Mouse (Mus musculus) intestine, embryonic 14.5 days (tissue): ENCODE measurements around the gene Gm42669. TPM values are rescaled to one million over a fixed set of nuclear protein-coding genes. Genes with fewer than 3 reads are reported as not detected.

ENCODE experiments used
- ATAC-seq: fragments of 200-750 bp; cut with Nextera tagmentation; replicated peaks from 2 replicates; pipeline ENCODE4 v1.8.0; 2017; ENCODE audit warnings: low read depth, moderate number of reproducible peaks, moderate TSS enrichment, moderate library complexity; ENCODE audit not compliant: low FRiP score, low TSS enrichment
- DNase-seq: peaks from one replicate; pipeline ENCODE4 v3.0.0-alpha.2; 2018; ENCODE audit warnings: low spot score
- H3K27ac ChIP-seq: fragments of 300-500 bp; sonication (generic); 2 replicates; pipeline ENCODE4 v1.5.1; 2014; ENCODE audit warnings: low read depth, mild to moderate bottlenecking, control low read depth
- H3K27me3 ChIP-seq: fragments of 300-500 bp; sonication (generic); replicated peaks from 2 replicates; pipeline ENCODE4 v1.6.1; 2014; ENCODE audit warnings: low read length, control low read depth; ENCODE audit not compliant: control insufficient read depth, insufficient read depth
- H3K36me3 ChIP-seq: fragments of 300-500 bp; sonication (generic); 2 replicates; pipeline ENCODE4 v1.6.1; 2014; ENCODE audit warnings: low read length, control low read depth; ENCODE audit not compliant: control insufficient read depth, insufficient read depth
- H3K4me1 ChIP-seq: fragments of 300-500 bp; sonication (generic); replicated peaks from 2 replicates; pipeline ENCODE4 v1.6.1; 2014; ENCODE audit warnings: low read length, control low read depth, mixed read lengths; ENCODE audit not compliant: control insufficient read depth, insufficient read depth
- H3K4me2 ChIP-seq: fragments of 300-500 bp; sonication (generic); 2 replicates; pipeline ENCODE4 v1.6.1; 2014; ENCODE audit warnings: low read length
- H3K4me3 ChIP-seq: fragments of 300-500 bp; sonication (generic); 2 replicates; pipeline ENCODE4 v1.5.1; 2014; ENCODE audit warnings: low read depth, low read length, control low read depth, mixed read lengths
- H3K9ac ChIP-seq: fragments of 300-500 bp; sonication (generic); 2 replicates; pipeline ENCODE4 v1.6.1; 2014; ENCODE audit warnings: mild to moderate bottlenecking, low read length
- H3K9me3 ChIP-seq: fragments of 300-500 bp; sonication (generic); 2 replicates; pipeline ENCODE4 v1.6.1; 2016; ENCODE audit warnings: low read length, control low read depth; ENCODE audit not compliant: control insufficient read depth
- WGBS: fragments of 180-500 bp; shearing (Covaris S2); extraction: QIAGEN DNeasy Blood & Tissue Kit; methylation state at CpG from one replicate; pipeline ENCODE4 v1.1.7; 2014; 5-methylcytosine and 5-hydroxymethylcytosine counted together
- polyA plus RNA-seq: library from polyadenylated mRNA; unstranded; fragments of >200 nt; fragmentation: Nextera tagmentation; extraction: Ambion mirVana; gene quantifications from 2 replicates; pipeline ENCODE4 v1.2.1, GENCODE M21; 2014

Gene Gm42669
- polyA plus RNA-seq, 1 experiment from 2014 or later = 0.69 TPM

DNA sequence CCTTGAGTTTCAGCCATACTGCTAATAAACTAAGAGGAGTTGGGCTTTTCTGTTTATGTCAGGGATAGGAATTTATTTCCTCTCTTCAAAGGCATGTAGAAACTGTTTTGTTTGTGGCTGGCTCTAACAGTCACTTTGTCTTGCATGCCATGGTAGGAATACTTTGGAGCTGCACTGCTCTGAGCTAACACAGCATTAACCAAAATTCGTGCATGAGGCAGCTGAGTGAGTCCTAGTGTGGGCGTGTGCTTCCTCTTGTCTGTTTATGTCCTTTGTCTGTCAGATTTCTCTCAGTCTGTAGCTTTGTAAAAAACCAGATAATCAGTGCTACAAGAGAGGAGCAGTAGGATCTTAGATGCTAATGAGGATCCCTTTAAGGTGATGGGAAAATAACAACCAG is 3.9 kb downstream of the Gm42669 start:
- Histone ChIP-seq H3K27ac (no peak overlapping the region), H3K36me3 (0 out of 2 replicates have a peak, but pooled peaks cover 4% of the 10 kb centered on the region), H3K4me3 (no peak overlapping the region), H3K27me3 (no peaks in the 10 kb centered on the region), H3K9ac (no peak overlapping the region), H3K4me2 (no peak overlapping the region), H3K4me1 (no peaks in the 10 kb centered on the region), H3K9me3 (no peaks in the 10 kb centered on the region)
- 40% methylated on average over 2 of the region's 2 CpGs for WGBS
- DNase-seq (no peak), ATAC-seq (no peak)

DNA sequence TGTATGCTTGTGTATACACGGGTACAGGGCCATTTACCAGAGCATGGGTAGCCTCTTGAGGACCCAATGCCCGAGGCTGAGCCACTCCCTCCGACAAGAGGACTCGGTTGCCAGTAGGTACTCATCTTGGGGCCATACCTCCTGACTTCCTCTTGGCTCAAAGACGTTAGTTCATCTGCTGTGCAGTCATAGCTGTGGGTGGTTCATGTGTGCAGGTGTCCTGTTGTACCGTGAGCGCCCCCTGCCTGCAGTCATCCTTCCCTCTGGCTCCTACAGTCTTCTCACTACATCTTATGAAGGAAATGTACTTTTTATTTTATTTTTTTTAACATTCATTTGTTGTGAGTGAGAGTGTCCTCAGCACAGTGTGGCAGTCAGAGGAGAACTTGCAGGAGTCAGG is 6.2 kb downstream of the Gm42669 start:
- Histone ChIP-seq H3K4me1 (no peaks in the 10 kb centered on the region), H3K9me3 (no peaks in the 10 kb centered on the region), H3K4me2 (no peak overlapping the region), H3K36me3 (no peaks in the 10 kb centered on the region), H3K4me3 (no peak overlapping the region), H3K9ac (no peak overlapping the region), H3K27ac (no peak overlapping the region), H3K27me3 (no peaks in the 10 kb centered on the region)
- DNase-seq (peak; percentile 73), ATAC-seq (no peak)
- 51% methylated on average over 7 of the region's 7 CpGs for WGBS

DNA sequence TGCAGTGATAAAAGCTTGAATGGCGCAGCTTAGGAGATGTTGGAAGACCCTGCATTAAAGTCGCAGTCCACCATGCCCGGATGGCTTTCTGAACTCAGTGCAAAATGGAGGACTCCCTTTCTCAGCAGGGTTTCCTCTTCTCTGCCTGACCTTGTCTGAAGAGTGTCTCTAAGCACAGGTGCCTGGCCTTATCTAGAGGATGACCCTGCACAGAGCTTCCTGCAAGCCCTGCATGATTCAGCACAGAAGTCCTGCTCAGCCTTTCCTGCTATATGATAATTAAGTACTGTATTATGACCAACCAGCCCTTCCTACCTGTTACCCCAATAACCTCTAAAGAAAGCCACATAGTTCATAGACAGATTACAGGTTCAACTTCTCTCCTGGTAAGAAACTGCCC is 8.0 kb downstream of the Gm42669 start:
- no peak overlapping the region for H3K4me2 ChIP-seq
- 97% methylated on average over 3 of the region's 3 CpGs for WGBS
- no peak overlapping the region for H3K27ac ChIP-seq
- no peak for ATAC-seq
- no peaks in the 10 kb centered on the region for H3K36me3 ChIP-seq
- H3K9ac ChIP-seq = no peak overlapping the region
- no peaks in the 10 kb centered on the region for H3K9me3 ChIP-seq
- H3K4me1 ChIP-seq = no peaks in the 10 kb centered on the region
- H3K27me3 ChIP-seq = no peaks in the 10 kb centered on the region
- no peak overlapping the region for H3K4me3 ChIP-seq
- no peak for DNase-seq

DNA sequence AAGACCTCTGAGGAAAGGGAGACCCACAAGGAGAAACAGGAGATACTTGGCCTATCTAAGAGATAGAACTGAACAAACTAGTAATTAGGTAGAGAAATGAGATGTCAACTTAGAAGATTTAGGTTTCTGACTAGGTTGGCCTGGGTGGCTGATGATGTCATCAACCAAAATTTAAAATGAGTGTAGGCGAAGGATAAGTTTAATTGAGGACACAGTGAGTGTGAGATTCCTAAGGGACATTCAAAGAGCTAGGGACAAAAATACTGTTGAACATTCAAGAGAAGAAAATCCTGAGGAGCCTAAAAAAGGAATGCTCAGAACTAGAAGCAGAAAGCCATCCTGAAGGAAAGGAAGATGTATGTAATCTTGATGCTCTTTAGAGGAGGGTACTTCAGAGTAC is 8.7 kb downstream of the Gm42669 start:
- Histone ChIP-seq H3K27ac (no peak overlapping the region), H3K27me3 (no peaks in the 10 kb centered on the region), H3K9me3 (no peaks in the 10 kb centered on the region), H3K9ac (no peak overlapping the region), H3K36me3 (no peaks in the 10 kb centered on the region), H3K4me2 (no peak overlapping the region), H3K4me1 (no peaks in the 10 kb centered on the region), H3K4me3 (no peak overlapping the region)
- no peak for ATAC-seq
- no peak for DNase-seq
- WGBS = 91% methylated on average over 1 of the region's 1 CpGs

DNA sequence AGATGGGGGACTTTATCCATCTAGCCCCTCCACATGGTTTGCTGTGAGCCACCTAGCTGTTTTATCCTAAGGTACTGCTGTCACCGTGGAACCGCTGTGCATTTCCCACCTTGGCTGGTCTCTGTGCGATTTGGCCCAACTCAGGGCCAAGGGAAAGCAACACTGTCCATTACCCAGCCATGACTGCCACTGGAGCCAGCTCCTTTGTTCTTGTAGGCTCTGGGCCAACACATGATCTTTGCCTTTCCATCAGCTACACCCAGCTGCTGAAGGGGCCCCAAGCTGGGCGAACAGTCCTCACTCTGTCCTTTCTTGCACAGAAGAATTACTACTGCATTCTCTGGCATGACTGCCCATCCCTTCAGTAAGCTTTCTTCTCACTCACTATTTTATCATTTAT is 11.2 kb downstream of the Gm42669 start:
- DNase-seq (no peak), ATAC-seq (no peak)
- Histone ChIP-seq H3K4me2 (no peak overlapping the region), H3K4me1 (no peaks in the 10 kb centered on the region), H3K4me3 (no peak overlapping the region), H3K27ac (no peak overlapping the region), H3K9ac (no peak overlapping the region), H3K9me3 (no peaks in the 10 kb centered on the region), H3K36me3 (no peaks in the 10 kb centered on the region), H3K27me3 (no peaks in the 10 kb centered on the region)
- 95% methylated on average over 4 of the region's 4 CpGs for WGBS

DNA sequence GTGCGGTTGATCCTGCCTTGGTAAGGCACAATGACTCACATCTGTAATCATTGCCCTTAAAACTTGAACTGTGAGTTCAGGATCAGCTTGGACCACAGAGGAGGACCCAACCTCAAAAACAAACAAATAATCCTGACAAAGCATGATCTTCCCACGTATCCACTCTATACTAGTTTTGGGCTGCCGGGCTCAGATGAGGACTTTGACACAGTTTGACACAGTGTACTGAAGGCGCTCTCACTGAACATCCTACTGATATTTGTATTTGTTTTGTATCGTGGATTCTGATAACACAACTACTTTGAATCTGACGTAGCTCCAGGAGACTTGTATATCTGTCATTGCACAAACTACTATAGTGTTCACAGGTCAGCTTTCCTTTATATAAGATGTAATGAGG is 14.0 kb downstream of the Gm42669 start:
- no peaks in the 10 kb centered on the region for H3K9me3 ChIP-seq
- H3K4me1 ChIP-seq = no peaks in the 10 kb centered on the region
- H3K27me3 ChIP-seq = no peaks in the 10 kb centered on the region
- DNase-seq (no peak), ATAC-seq (no peak)
- H3K4me3 ChIP-seq = no peak overlapping the region
- H3K4me2 ChIP-seq = no peak overlapping the region
- no peak overlapping the region for H3K9ac ChIP-seq
- H3K27ac ChIP-seq = no peak overlapping the region
- no peaks in the 10 kb centered on the region for H3K36me3 ChIP-seq
- 86% methylated on average over 6 of the region's 6 CpGs for WGBS

DNA sequence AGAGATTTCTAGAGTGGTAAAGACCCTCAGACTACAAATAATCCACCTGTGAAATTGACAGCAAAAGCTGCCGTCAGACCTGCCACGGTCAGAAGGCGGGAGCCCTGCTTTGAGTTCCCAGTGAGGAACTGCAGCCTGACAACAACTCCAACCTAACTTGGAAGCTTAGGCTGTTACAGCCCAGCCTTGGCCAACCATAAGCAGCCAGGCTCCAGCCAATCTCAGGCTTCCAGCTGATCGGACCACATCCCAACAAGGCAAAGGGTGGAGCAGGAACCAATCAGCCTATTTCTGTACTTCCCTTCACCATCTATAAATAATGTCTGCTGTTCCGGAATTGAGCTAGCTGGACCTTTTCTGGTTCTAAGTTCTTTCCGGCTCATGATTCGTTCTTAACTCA is 14.5 kb downstream of the Gm42669 start:
- ATAC-seq (no peak), DNase-seq (no peak)
- WGBS = 72% methylated on average over 7 of the region's 7 CpGs
- no peaks in the 10 kb centered on the region for H3K4me1 ChIP-seq
- no peak overlapping the region for H3K9ac ChIP-seq
- no peaks in the 10 kb centered on the region for H3K36me3 ChIP-seq
- H3K27me3 ChIP-seq = no peaks in the 10 kb centered on the region
- H3K9me3 ChIP-seq = no peaks in the 10 kb centered on the region
- H3K4me3 ChIP-seq = no peak overlapping the region
- H3K4me2 ChIP-seq = no peak overlapping the region
- H3K27ac ChIP-seq = no peak overlapping the region

DNA sequence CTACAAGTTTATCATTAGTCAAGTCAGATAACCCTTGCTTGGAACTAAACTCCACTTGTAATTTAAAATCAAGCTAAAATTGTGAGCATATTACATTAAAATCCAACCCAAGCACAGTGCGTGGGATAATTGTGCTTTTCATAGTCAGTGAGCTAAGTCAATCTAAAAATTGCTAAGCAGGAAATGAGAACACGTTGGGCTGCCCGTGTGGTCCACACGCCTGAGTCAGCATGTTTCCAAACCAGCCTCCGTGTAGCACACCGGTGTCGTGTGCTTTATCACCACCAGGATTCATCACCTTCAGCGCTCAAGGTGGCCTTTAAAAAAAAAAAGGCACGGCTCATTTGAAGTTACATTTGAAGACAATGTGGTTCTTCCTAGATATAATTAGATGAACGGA is 16.9 kb downstream of the Gm42669 start:
- DNase-seq (no peak), ATAC-seq (no peak)
- Histone ChIP-seq H3K9ac (no peak overlapping the region), H3K4me3 (no peak overlapping the region), H3K27ac (no peak overlapping the region), H3K36me3 (no peaks in the 10 kb centered on the region), H3K27me3 (no peaks in the 10 kb centered on the region), H3K4me2 (no peak overlapping the region), H3K9me3 (no peaks in the 10 kb centered on the region), H3K4me1 (no peaks in the 10 kb centered on the region)
- 84% methylated on average over 10 of the region's 10 CpGs for WGBS

DNA sequence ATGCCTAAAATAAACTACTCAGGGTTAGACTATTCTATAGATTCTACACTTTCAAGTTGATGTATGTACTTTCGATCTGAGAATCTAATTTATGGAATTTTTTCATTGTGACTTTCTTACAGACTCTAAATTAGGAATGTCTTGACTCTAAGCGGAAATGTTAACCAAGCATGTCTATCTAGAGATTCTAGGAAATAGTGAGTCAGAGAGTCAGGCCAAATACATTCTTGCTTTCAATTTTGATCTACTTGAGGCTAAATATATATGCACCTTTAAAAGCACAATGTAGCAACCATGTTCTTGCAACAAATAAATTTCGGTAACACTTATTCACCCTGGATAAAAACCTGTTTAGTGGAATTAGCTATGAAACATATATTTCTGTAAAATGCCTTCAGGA is 21.4 kb downstream of the Gm42669 start:
- 93% methylated on average over 3 of the region's 3 CpGs for WGBS
- no peaks in the 10 kb centered on the region for H3K36me3 ChIP-seq
- ATAC-seq = no peak

More for the DNA sequence above, 21.4 kb downstream of the Gm42669 start:
- no peaks in the 10 kb centered on the region for H3K9me3 ChIP-seq
- DNase-seq = no peak
- H3K4me1 ChIP-seq = no peaks in the 10 kb centered on the region
- H3K9ac ChIP-seq = no peak overlapping the region
- no peak overlapping the region for H3K4me3 ChIP-seq
- H3K27me3 ChIP-seq = no peaks in the 10 kb centered on the region
- no peak overlapping the region for H3K4me2 ChIP-seq
- H3K27ac ChIP-seq = no peak overlapping the region
